Comparison of ENCODE assay signal across 28 mouse cellular contexts in the genomic region with DNA sequence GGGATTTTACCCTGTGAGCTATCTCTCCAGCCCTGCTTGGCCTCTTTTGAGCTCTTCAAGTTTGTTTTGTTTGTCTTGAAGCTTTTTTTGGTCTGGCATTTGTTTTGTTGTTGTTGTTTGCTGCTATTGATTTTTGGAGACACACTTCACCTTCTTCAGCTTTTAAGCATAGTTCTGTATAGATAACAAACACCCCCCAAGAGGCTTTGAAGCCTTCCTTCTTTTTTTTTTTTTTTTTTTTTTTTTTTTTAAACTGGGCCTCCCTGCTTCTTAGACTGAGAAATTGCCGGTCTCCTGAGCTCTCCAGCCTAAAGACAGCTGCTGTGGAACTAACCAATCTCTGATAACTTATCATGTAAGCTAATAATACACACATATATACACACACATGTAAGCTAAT. TPM values are rescaled to one million over a fixed set of nuclear protein-coding genes. Genes with fewer than 3 reads are reported as not detected.
DNase-seq lines count a peak whose midpoint lies in the region; ATAC-seq and TF ChIP-seq lines count a peak whose summit lies in the region.
"Had no signal": no experiment of that assay in that cellular context is flagged by ENCODE, and none has a peak within 500 bp of the region (broad histone marks: within the 10 kb centered on the region; RNA-seq: fewer than 3 reads in every experiment).

No protein-coding gene starts in this region.

- H3K27me3 ChIP-seq in liver, embryonic 13.5 days, result no peaks in the 10 kb centered on the region
- no peaks in the 10 kb centered on the region for H3K27me3 ChIP-seq in MEL (ENCODE audit: control insufficient read depth in 1 of 2, insufficient read depth in 2 of 2, low read length in 2 of 2)
- H3K27me3 ChIP-seq in liver, embryonic 15.5 days, result no peaks in the 10 kb centered on the region
- H3K27me3 ChIP-seq: embryonic facial prominence, embryonic 13.5 days; forebrain, embryonic 13.5 days; heart, embryonic 12.5 days; heart, embryonic 15.5 days; hindbrain, embryonic 12.5 days; hindbrain, embryonic 15.5 days had no signal

- no peak for TF ChIP-seq CTCF in MEL (IDR thresholded peaks at IDR 0.05 in 2 of 3, conservative IDR thresholded peaks at IDR 0.05 in 1 of 3; ENCODE audit: control insufficient read depth in 1 of 3, insufficient read depth in 1 of 3, low read depth in 2 of 3, low read length in 3 of 3, poor library complexity in 1 of 3, severe bottlenecking in 1 of 3)

- H3K36me3 ChIP-seq in liver, embryonic 13.5 days, result no peaks in the 10 kb centered on the region
- H3K36me3 ChIP-seq in MEL (ENCODE audit: control insufficient read depth in 1 of 2, insufficient read depth in 2 of 2, low read length in 2 of 2), result peaks cover 0 to 52% of the 10 kb centered on the region in 2 experiments; a peak in 2 of 4 replicates
- H3K36me3 ChIP-seq in liver, embryonic 15.5 days (replicated peaks), result no peaks in the 10 kb centered on the region
- H3K36me3 ChIP-seq: embryonic facial prominence, embryonic 10.5 days; embryonic facial prominence, embryonic 13.5 days; forebrain, embryonic 10.5 days; heart, embryonic 12.5 days; heart, embryonic 15.5 days; hindbrain, embryonic 12.5 days; hindbrain, embryonic 15.5 days had no signal

- H3K79me2 ChIP-seq in MEL (ENCODE audit: control insufficient read depth, insufficient read depth, low read length, poor library complexity), result no peaks in the 10 kb centered on the region

- no peak for TF ChIP-seq RAD21 in MEL (IDR thresholded peaks at IDR 0.05; ENCODE audit: low read depth, low read length)

- 19% methylated on average over 1 of the region's 1 CpGs for WGBS in liver, embryonic 13.5 days (ENCODE audit: insufficient replicate concordance)
- WGBS in liver, embryonic 15.5 days (ENCODE audit: insufficient replicate concordance), result 24% methylated on average over 1 of the region's 1 CpGs

- peak overlapping the region; percentile 83 for H3K27ac ChIP-seq in liver, embryonic 13.5 days
- H3K27ac ChIP-seq in MEL (ENCODE audit: control insufficient read depth, low read depth, low read length), result peak overlapping the region; percentile 27
- peak overlapping the region; percentile 71 for H3K27ac ChIP-seq in liver, embryonic 15.5 days (replicated peaks)
- H3K27ac ChIP-seq: embryonic facial prominence, embryonic 10.5 days; embryonic facial prominence, embryonic 13.5 days; forebrain, embryonic 10.5 days; forebrain, embryonic 13.5 days; heart, embryonic 15.5 days; hindbrain, embryonic 12.5 days; hindbrain, embryonic 15.5 days had no signal

- ATAC-seq in liver, embryonic 13.5 days (ENCODE audit: low read depth), result peak; percentile 39; the same call in 1 of the 2 replicates
- no peak for ATAC-seq in liver, embryonic 15.5 days (ENCODE audit: insufficient read depth)
- no peak for ATAC-seq in frontal cortex, adult (ENCODE audit: low TSS enrichment)
- ATAC-seq: CD4-positive, CD25-positive, alpha-beta regulatory T cell, adult 4 months; forebrain, embryonic 13.5 days; forebrain, embryonic 16.5 days had no signal

- peak overlapping the region; percentile 36; the same call in 1 of the 2 replicates for H3K9ac ChIP-seq in liver, embryonic 13.5 days
- no peak overlapping the region for H3K9ac ChIP-seq in MEL (ENCODE audit: control insufficient read depth, low read depth, low read length, poor library complexity, severe bottlenecking)
- H3K9ac ChIP-seq in liver, embryonic 15.5 days, result peak overlapping the region; percentile 28; the same call in 1 of the 2 replicates
- H3K9ac ChIP-seq: embryonic facial prominence, embryonic 13.5 days; forebrain, embryonic 13.5 days; heart, embryonic 12.5 days; heart, embryonic 15.5 days; hindbrain, embryonic 12.5 days; hindbrain, embryonic 15.5 days had no signal

- no peak for TF ChIP-seq EP300 in MEL (IDR thresholded peaks at IDR 0.05; ENCODE audit: low read depth in 1 of 2, low read length in 2 of 2)

- peak overlapping the region; percentile 39 for H3K4me2 ChIP-seq in liver, embryonic 13.5 days
- peak overlapping the region; percentile 37 for H3K4me2 ChIP-seq in liver, embryonic 15.5 days
- H3K4me2 ChIP-seq: embryonic facial prominence, embryonic 13.5 days; forebrain, embryonic 13.5 days; heart, embryonic 12.5 days; heart, embryonic 15.5 days; hindbrain, embryonic 12.5 days; hindbrain, embryonic 15.5 days had no signal

- TF ChIP-seq POLR2A in MEL (IDR thresholded peaks at IDR 0.05; ENCODE audit: control insufficient read depth in 1 of 2, insufficient read depth in 1 of 2, low read depth in 1 of 2, low read length in 2 of 2, poor library complexity in 1 of 2), result no peak

- H3K4me1 ChIP-seq in liver, embryonic 13.5 days (replicated peaks), result peaks cover 61% of the 10 kb centered on the region
- H3K4me1 ChIP-seq in MEL (ENCODE audit: control insufficient read depth in 1 of 2, insufficient read depth in 2 of 2, low read length in 2 of 2), result peaks cover 24 to 38% of the 10 kb centered on the region in 2 experiments
- H3K4me1 ChIP-seq in liver, embryonic 15.5 days (replicated peaks), result peaks cover 57% of the 10 kb centered on the region

- no peak overlapping the region for H3K4me3 ChIP-seq in liver, embryonic 13.5 days (replicated peaks)
- no peak overlapping the region for H3K4me3 ChIP-seq in MEL (ENCODE audit: control insufficient read depth in 1 of 2, insufficient read depth in 1 of 2, low read depth in 2 of 2, low read length in 2 of 2)
- H3K4me3 ChIP-seq in liver, embryonic 15.5 days (replicated peaks), result no peak overlapping the region
- H3K4me3 ChIP-seq: embryonic facial prominence, embryonic 10.5 days; embryonic facial prominence, embryonic 13.5 days; forebrain, embryonic 10.5 days; forebrain, embryonic 13.5 days; heart, embryonic 12.5 days; heart, embryonic 15.5 days; hindbrain, embryonic 12.5 days; hindbrain, embryonic 15.5 days had no signal

- no peak for DNase-seq in liver, embryonic 13.5 days
- DNase-seq in liver (no peak), MEL (ENCODE audit: low read depth, low spot score) (peak; percentile 18)
- DNase-seq in right cerebral cortex, adult 18-20 months, result no peak
- DNase-seq in thymus, postnatal 36 days, result no peak
- DNase-seq: adrenal gland, adult 2 months; adrenal gland, postnatal 14 days; cerebellum, adult 11 months; cerebellum, adult 2 months; cerebellum, adult 9-11 months; cerebellum, postnatal 25 days; embryo, embryonic 11 days; gastrocnemius, postnatal 25 days; heart, adult 18-20 months; heart, postnatal 10 days; heart, postnatal 4 days had no signal

- H3K9me3 ChIP-seq in liver, embryonic 13.5 days (replicated peaks), result no peaks in the 10 kb centered on the region
- no peaks in the 10 kb centered on the region for H3K9me3 ChIP-seq in MEL (replicated peaks; ENCODE audit: insufficient read depth, low read length)
- no peaks in the 10 kb centered on the region for H3K9me3 ChIP-seq in liver, embryonic 15.5 days (replicated peaks)
- H3K9me3 ChIP-seq: embryonic facial prominence, embryonic 10.5 days; embryonic facial prominence, embryonic 13.5 days; forebrain, embryonic 10.5 days; forebrain, embryonic 13.5 days; heart, embryonic 12.5 days; heart, embryonic 15.5 days; hindbrain, embryonic 12.5 days; hindbrain, embryonic 15.5 days had no signal

TF ChIP-seq in MEL, 35 proteins besides CTCF, POLR2A, EP300 and RAD21:
- no peak for TF ChIP-seq JUND (IDR thresholded peaks at IDR 0.05; ENCODE audit: low read depth, low read length)
- TF ChIP-seq MYC (IDR thresholded peaks at IDR 0.05; ENCODE audit: low read depth, low read length), result no peak
- no peak for TF ChIP-seq NELFE (IDR thresholded peaks at IDR 0.05; ENCODE audit: low read depth, low read length)
- TF ChIP-seq GATA1 (IDR thresholded peaks at IDR 0.05; ENCODE audit: low read depth, low read length), result peak; percentile 26; the same call in 1 of the 2 replicates
- no peak for TF ChIP-seq MAFK (IDR thresholded peaks at IDR 0.05; ENCODE audit: borderline replicate concordance, low read depth, low read length)
- TF ChIP-seq TCF12 (IDR thresholded peaks at IDR 0.05; ENCODE audit: low read depth, low read length), result no peak
- TF ChIP-seq MAZ (IDR thresholded peaks at IDR 0.05; ENCODE audit: low read depth, low read length), result no peak
- no peak for TF ChIP-seq CHD2 (IDR thresholded peaks at IDR 0.05; ENCODE audit: low read length)
- no peak for TF ChIP-seq GABPA (IDR thresholded peaks at IDR 0.05; ENCODE audit: low read depth, low read length)
- TF ChIP-seq ZNF384 (IDR thresholded peaks at IDR 0.05; ENCODE audit: low read depth, low read length), result peak; percentile 96
- no peak for TF ChIP-seq ZC3H11A (IDR thresholded peaks at IDR 0.05; ENCODE audit: low read depth, low read length)
- no peak for TF ChIP-seq MXI1 (IDR thresholded peaks at IDR 0.05; ENCODE audit: low read depth, low read length)
- TF ChIP-seq KAT2A (conservative IDR thresholded peaks at IDR 0.05; ENCODE audit: low read depth, low read length), result no peak
- no peak for TF ChIP-seq POLR2AphosphoS5 (IDR thresholded peaks at IDR 0.05; ENCODE audit: borderline replicate concordance, low read depth, low read length)
- TF ChIP-seq HCFC1 (IDR thresholded peaks at IDR 0.05; ENCODE audit: low read depth, low read length), result no peak
- TF ChIP-seq BHLHE40 (IDR thresholded peaks at IDR 0.05; ENCODE audit: borderline replicate concordance, low read depth, low read length), result no peak
- TF ChIP-seq MAX (IDR thresholded peaks at IDR 0.05; ENCODE audit: low read length), result no peak

RNA-seq across cellular contexts. Expression of a gene that starts 58.2 kb away (rescaled TPM):
- 34.7 and 39.3 TPM in 2 replicates for polyA plus RNA-seq in liver, embryonic 13.5 days (2015; fragmentation: Nextera tagmentation; extraction: Ambion mirVana)
- 10.8 and 11.2 TPM in 2 replicates for total RNA-seq in MEL (2012; rRNA removed)
- 10 to 100 TPM in 1 of 2 experiments, not detected in 1; 16.3 TPM for polyA plus RNA-seq in MEL (2012; ENCODE audit: insufficient read depth in 1 of 2, insufficient read length in 2 of 2, low read depth in 1 of 2, low replicate concordance in 2 of 2, missing spikeins in 1 of 2)
- polyA plus RNA-seq in liver, embryonic 15.5 days (2015; fragmentation: Nextera tagmentation; extraction: Ambion mirVana), result 31.1 and 31.3 TPM in 2 replicates

Comparison
In these comparisons a context has a peak if more than half of its experiments do, and no peak if none do; other contexts are left out.
1. H3K27ac ChIP-seq: peak in every context shown above with its lines; median percentile 83 in liver, embryonic 13.5 days; 71 in liver, embryonic 15.5 days; 27 in MEL.